Mouse (Mus musculus) MEL (cell line): ENCODE results near the gene Gramd4. TPM values are rescaled to one million over a fixed set of nuclear protein-coding genes. Genes with fewer than 3 reads are reported as not detected.

Source experiments
- DNase-seq: peaks from one replicate; pipeline ENCODE4 v3.0.0; 2011; ENCODE audit warnings: low read depth, low spot score
- H3K27ac ChIP-seq: 2 replicates; pipeline ENCODE4 v1.5.1; 2012; ENCODE audit warnings: low read depth, mild to moderate bottlenecking, control low read depth, low read length, moderate library complexity; ENCODE audit not compliant: control insufficient read depth
- H3K27me3 ChIP-seq, 2 experiments: fragments of 150-350 bp in 1 of 2; sonication (generic) in 1 of 2; 2 replicates each; pipeline ENCODE4 v1.6.1; 2012; ENCODE audit warnings: low read length in 2 of 2, mild to moderate bottlenecking in 2 of 2, improper control_type of control experiment in 1 of 2, moderate library complexity in 1 of 2; ENCODE audit not compliant: insufficient read depth in 2 of 2, control insufficient read depth in 1 of 2
- H3K36me3 ChIP-seq, 2 experiments: 2 replicates each; pipeline ENCODE4 v1.6.1; 2012 to 2014; ENCODE audit warnings: low read length in 2 of 2, improper control_type of control experiment in 1 of 2, inconsistent platforms in 1 of 2, mild to moderate bottlenecking in 1 of 2; ENCODE audit not compliant: insufficient read depth in 2 of 2, control insufficient read depth in 1 of 2
- H3K4me1 ChIP-seq, 2 experiments: fragments of 150-350 bp in 1 of 2; sonication (generic) in 1 of 2; 2 replicates each; pipeline ENCODE4 v1.6.1; 2012; ENCODE audit warnings: low read length in 2 of 2, improper control_type of control experiment in 1 of 2, mild to moderate bottlenecking in 1 of 2; ENCODE audit not compliant: insufficient read depth in 2 of 2, control insufficient read depth in 1 of 2
- H3K4me3 ChIP-seq, 2 experiments: fragments of 150-350 bp in 1 of 2; sonication (generic) in 1 of 2; 2 replicates each; pipeline ENCODE4 v1.5.1; 2012; ENCODE audit warnings: low read depth in 2 of 2, low read length in 2 of 2, mild to moderate bottlenecking in 2 of 2, moderate library complexity in 2 of 2, control low read depth in 1 of 2, improper control_type of control experiment in 1 of 2; ENCODE audit not compliant: control insufficient read depth in 1 of 2, insufficient read depth in 1 of 2
- H3K79me2 ChIP-seq: 2 replicates; pipeline ENCODE4 v1.6.1; 2012; ENCODE audit warnings: mild to moderate bottlenecking, low read length, moderate library complexity; ENCODE audit not compliant: control insufficient read depth, poor library complexity, insufficient read depth
- H3K9ac ChIP-seq: 2 replicates; pipeline ENCODE4 v1.6.1; 2012; ENCODE audit warnings: low read depth, mild to moderate bottlenecking, control low read depth, low read length, moderate library complexity; ENCODE audit not compliant: control insufficient read depth, poor library complexity, severe bottlenecking
- H3K9me3 ChIP-seq: fragments of 150-350 bp; sonication (generic); replicated peaks from 2 replicates; pipeline ENCODE4 v1.6.1; 2012; ENCODE audit warnings: mild to moderate bottlenecking, low read length, improper control_type of control experiment, moderate library complexity; ENCODE audit not compliant: insufficient read depth
- CTCF ChIP-seq, 3 experiments: IDR thresholded peaks in 2 of 3; conservative IDR thresholded peaks in 1 of 3; 2 replicates each; pipeline ENCODE4 v1.5.1; 2011 to 2012; ENCODE audit warnings: low read length in 3 of 3, low read depth in 2 of 3, mild to moderate bottlenecking in 2 of 3, improper control_type of control experiment in 1 of 3, inconsistent platforms in 1 of 3, mixed read lengths in 1 of 3, moderate library complexity in 1 of 3; ENCODE audit not compliant: control insufficient read depth in 1 of 3, insufficient read depth in 1 of 3, poor library complexity in 1 of 3, severe bottlenecking in 1 of 3
- E2F4 ChIP-seq: IDR thresholded peaks from 2 replicates; pipeline ENCODE4 v1.6.1; 2011; ENCODE audit warnings: low read depth, low read length, improper control_type of control experiment, borderline replicate concordance
- ELF1 ChIP-seq: IDR thresholded peaks from 2 replicates; pipeline ENCODE4 v1.6.1; 2014; ENCODE audit warnings: low read depth, mild to moderate bottlenecking, inconsistent platforms, low read length, improper control_type of control experiment, moderate library complexity
- EP300 ChIP-seq, 2 experiments: IDR thresholded peaks; 2 replicates each; pipeline ENCODE4 v1.6.1; 2011; ENCODE audit warnings: improper control_type of control experiment in 2 of 2, low read length in 2 of 2, low read depth in 1 of 2, mild to moderate bottlenecking in 1 of 2
- GABPA ChIP-seq: IDR thresholded peaks from 2 replicates; pipeline ENCODE4 v1.6.1; 2012; ENCODE audit warnings: low read depth, mild to moderate bottlenecking, inconsistent platforms, low read length, improper control_type of control experiment, moderate library complexity
- GATA1 ChIP-seq: IDR thresholded peaks from 2 replicates; pipeline ENCODE4 v1.6.1; 2011; ENCODE audit warnings: low read depth, low read length, improper control_type of control experiment
- JUND ChIP-seq: IDR thresholded peaks from 2 replicates; pipeline ENCODE4 v1.6.1; 2011; ENCODE audit warnings: low read depth, mild to moderate bottlenecking, improper control_type of control experiment, low read length
- KAT2A ChIP-seq: conservative IDR thresholded peaks from 2 replicates; pipeline ENCODE4 v1.6.1; 2012; ENCODE audit warnings: low read depth, low read length, improper control_type of control experiment, inconsistent platforms
- MAFK ChIP-seq: IDR thresholded peaks from 2 replicates; pipeline ENCODE4 v1.6.1; 2011; ENCODE audit warnings: low read depth, mild to moderate bottlenecking, low read length, improper control_type of control experiment, borderline replicate concordance
- MEF2A ChIP-seq: IDR thresholded peaks from 2 replicates; pipeline ENCODE4 v1.6.1; 2014; ENCODE audit warnings: low read depth, mild to moderate bottlenecking, inconsistent platforms, low read length, improper control_type of control experiment; ENCODE audit not compliant: poor library complexity, insufficient replicate concordance, severe bottlenecking; ENCODE audit errors: extremely low read depth
- MYC ChIP-seq: IDR thresholded peaks from 2 replicates; pipeline ENCODE4 v1.6.1; 2011; ENCODE audit warnings: low read depth, mild to moderate bottlenecking, low read length, improper control_type of control experiment, moderate library complexity
- POLR2AphosphoS2 ChIP-seq: IDR thresholded peaks from 2 replicates; pipeline ENCODE4 v1.6.1; 2011; ENCODE audit warnings: low read length, improper control_type of control experiment
- SMC3 ChIP-seq: IDR thresholded peaks from 2 replicates; pipeline ENCODE4 v1.6.1; 2011; ENCODE audit warnings: low read depth, low read length, improper control_type of control experiment
- TAL1 ChIP-seq: IDR thresholded peaks from 2 replicates; pipeline ENCODE4 v1.6.1; 2012; ENCODE audit warnings: mild to moderate bottlenecking, inconsistent platforms, low read length, moderate library complexity, mixed read lengths
- TCF12 ChIP-seq: IDR thresholded peaks from 2 replicates; pipeline ENCODE4 v1.6.1; 2014; ENCODE audit warnings: low read depth, mild to moderate bottlenecking, inconsistent platforms, low read length, improper control_type of control experiment, moderate library complexity
- ZC3H11A ChIP-seq: IDR thresholded peaks from 2 replicates; pipeline ENCODE4 v1.6.1; 2012; ENCODE audit warnings: low read depth, mild to moderate bottlenecking, inconsistent platforms, low read length, improper control_type of control experiment
- ZMIZ1 ChIP-seq: IDR thresholded peaks from 2 replicates; pipeline ENCODE4 v1.6.1; 2012; ENCODE audit warnings: low read depth, mild to moderate bottlenecking, inconsistent platforms, low read length, improper control_type of control experiment, moderate library complexity
- polyA plus RNA-seq, 2 experiments: library from polyadenylated mRNA; stranded (reverse) in 1 of 2; unstranded in 1 of 2; fragments of >175 nt in 1 of 2; fragments of >200 nt in 1 of 2; gene quantifications; 2 replicates each; pipeline versions ENCODE4 v1.2.1 to v1.2.4; 2012; ENCODE audit warnings: low replicate concordance in 2 of 2, low read depth in 1 of 2; ENCODE audit not compliant: insufficient read length in 2 of 2, insufficient read depth in 1 of 2, missing spikeins in 1 of 2
- total RNA-seq: library from RNA; depleted of rRNA; stranded (reverse); fragments of 300-350 nt; gene quantifications from 2 replicates; pipeline ENCODE4 v1.2.3, GENCODE M21; 2012

The Gramd4 gene
- total and polyA plus RNA-seq, 3 experiments: 35.2 to 43.1 (median 38.0) TPM

DNA sequence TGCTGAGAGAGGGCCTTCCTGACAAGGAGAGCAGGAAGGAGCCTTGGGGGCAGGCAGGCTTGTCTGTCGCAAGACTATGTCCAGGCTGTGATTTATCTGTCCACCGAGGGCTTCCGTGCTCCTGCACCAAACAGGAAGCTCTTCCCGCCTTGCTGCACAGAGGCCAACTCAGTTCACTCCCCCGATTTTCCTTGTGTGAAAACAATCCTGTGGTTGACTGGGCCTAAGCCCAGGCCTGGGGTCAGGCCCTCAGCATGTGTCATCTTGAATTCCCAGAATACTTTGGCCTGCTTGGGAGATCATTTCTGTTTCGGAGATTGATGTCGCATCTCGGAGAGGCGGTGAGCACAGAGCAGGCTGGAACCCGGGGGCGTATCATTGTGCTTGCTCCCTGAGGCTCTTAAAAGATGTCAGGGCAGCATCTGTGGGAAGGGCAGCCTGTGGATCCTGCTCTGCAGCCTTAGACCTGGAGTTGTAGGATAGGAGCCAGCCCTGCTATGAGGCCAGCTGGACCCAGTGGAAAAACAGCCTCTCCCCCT lies 32.6 kb downstream of the Gramd4 start:
- Histone ChIP-seq H3K27me3 (no peaks in the 10 kb centered on the region), H3K4me3 (no peak overlapping the region), H3K4me1 (no peaks in the 10 kb centered on the region), H3K27ac (no peak overlapping the region), H3K36me3 (peaks cover 0 to 6% of the 10 kb centered on the region in 2 experiments; a peak in 2 of 4 replicates), H3K9ac (no peak overlapping the region), H3K9me3 (no peaks in the 10 kb centered on the region), H3K79me2 (peaks cover 14% of the 10 kb centered on the region; the same call in 1 of the 2 replicates)
- TF ChIP-seq E2F4: no peak
- TF ChIP-seq ELF1: no peak
- TF ChIP-seq SMC3: no peak
- no peak for DNase-seq

GRCm38 (mm10) chr15:86090578-86090977 lies 33.1 kb downstream of the Gramd4 start:
- no peak for DNase-seq
- no peak overlapping the region for H3K4me3 ChIP-seq
- H3K27me3 ChIP-seq: no peaks in the 10 kb centered on the region
- H3K9me3 ChIP-seq: no peaks in the 10 kb centered on the region
- no peak overlapping the region for H3K9ac ChIP-seq
- peaks cover 14% of the 10 kb centered on the region; the same call in 1 of the 2 replicates for H3K79me2 ChIP-seq
- H3K27ac ChIP-seq: no peak overlapping the region
- peaks cover 0 to 6% of the 10 kb centered on the region in 2 experiments; a peak in 2 of 4 replicates for H3K36me3 ChIP-seq
- H3K4me1 ChIP-seq: no peaks in the 10 kb centered on the region
- TF ChIP-seq MYC (no peak), E2F4 (no peak), POLR2AphosphoS2 (no peak), TCF12 (no peak), JUND (no peak), KAT2A (no peak), GATA1 (no peak), CTCF (IDR thresholded peaks at IDR 0.05 in 2 of 3, conservative IDR thresholded peaks at IDR 0.05 in 1 of 3; ENCODE audit: control insufficient read depth in 1 of 3, insufficient read depth in 1 of 3, low read depth in 2 of 3, low read length in 3 of 3, poor library complexity in 1 of 3, severe bottlenecking in 1 of 3) (no peak), MAFK (no peak), ELF1 (no peak), SMC3 (no peak), ZMIZ1 (no peak), ZC3H11A (no peak), MEF2A (no peak), TAL1 (no peak), EP300 (IDR thresholded peaks at IDR 0.05; ENCODE audit: low read depth in 1 of 2, low read length in 2 of 2) (no peak), GABPA (no peak)
